Mouse (Mus musculus): ENCODE results near the gene D630023F18Rik. TPM values are rescaled to one million over a fixed set of nuclear protein-coding genes. Genes with fewer than 3 reads are reported as not detected.

Gene D630023F18Rik
- total RNA-seq, 2 experiments from 2014 or later: 7.9 to 9.9 TPM

GRCm38 (mm10) chr1:65109756-65110435, 13.1 kb downstream of the D630023F18Rik start:
- DNase-seq: no peak

DNA sequence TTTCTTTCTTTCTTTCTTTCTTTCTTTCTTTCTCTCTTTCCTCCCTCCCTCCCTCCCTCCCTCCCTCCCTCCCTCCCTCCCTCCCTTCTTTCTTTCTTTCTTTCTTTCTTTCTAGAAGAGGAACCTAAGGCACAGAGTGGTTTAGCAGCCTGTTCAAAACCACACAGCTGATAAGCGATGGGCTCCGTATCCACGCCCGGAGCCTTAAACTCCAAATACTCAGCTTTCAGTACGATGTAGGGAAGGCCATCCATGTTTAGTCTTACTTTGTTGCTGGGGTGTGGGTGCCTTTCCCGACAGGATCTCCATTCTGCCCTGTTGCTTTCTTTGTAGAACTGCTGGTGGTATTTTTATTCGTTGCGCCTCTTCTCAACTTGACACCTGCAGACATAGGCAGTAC, 13.8 kb downstream of the D630023F18Rik start:
- no peak for DNase-seq

GRCm38 (mm10) chr1:65107654-65108279, 15.2 kb downstream of the D630023F18Rik start:
- DNase-seq: no peak

DNA sequence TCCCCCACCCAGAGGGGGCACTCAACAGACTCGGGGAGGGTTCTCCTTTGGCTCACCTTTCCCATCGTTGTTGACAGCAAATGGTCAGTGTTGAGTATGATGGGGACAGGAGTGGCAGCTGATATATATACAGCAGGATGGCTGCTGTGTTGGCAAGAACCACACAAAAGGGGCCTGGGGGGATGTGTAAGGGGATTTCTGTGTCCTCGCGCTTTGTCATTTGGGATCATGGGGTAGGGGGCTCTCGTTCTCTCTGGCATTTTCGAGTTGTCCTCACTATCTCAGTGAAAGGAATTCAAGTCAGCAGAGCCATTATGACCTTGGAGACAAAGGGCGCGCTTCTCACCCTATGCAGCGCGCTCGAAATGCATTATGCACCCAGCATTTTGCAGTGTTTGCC, 19.7 kb downstream of the D630023F18Rik start, which contains the start of gene Cryga:
Gene Cryga (minus strand): TSS at position 101 of the 400 bp plus-strand sequence.
- DNase-seq: no peak

DNA sequence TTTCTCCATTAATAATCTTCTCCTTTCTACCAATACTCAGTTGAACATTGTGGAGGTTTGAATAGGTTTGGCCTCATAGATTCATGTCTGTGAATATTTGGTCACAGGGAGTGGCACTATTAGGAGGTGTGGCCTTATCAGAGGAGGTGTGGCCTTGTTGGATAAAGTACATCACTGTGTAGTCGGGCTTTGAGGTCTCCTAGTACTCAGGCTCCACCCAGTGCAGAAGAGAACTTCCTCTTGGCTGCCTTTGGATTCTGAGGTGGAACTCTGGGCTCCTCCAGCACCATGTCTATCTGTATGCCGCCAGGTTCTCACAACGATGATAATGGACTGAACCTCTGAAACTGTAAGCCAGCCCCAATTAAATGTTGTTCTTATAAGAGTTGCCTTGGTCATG, 26.1 kb downstream of the D630023F18Rik start:
- DNase-seq: no peak

- no peak for DNase-seq
Observed at GRCm38 (mm10) chr1:65091566-65091965, 31.4 kb downstream of the D630023F18Rik start.

DNA sequence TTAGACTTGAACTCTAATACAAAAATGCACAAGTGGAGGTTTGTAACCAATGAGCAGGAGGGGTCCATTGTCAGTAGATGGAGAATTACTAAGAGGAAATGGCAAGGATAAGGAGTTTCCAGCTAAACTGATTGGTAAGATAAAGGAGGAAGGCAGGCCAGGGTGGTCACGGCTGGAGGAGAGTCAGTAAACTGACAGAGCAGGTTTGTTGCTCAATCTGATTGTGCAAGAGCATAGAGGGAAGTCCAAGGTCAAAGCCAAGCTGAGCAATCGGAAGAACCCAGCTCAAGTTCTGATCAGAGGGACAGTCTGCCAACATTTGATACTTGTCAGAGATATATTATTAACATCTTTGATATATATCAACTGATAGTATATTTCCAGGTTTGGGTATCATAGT, 32.6 kb downstream of the D630023F18Rik start:
- no peak for DNase-seq

DNA sequence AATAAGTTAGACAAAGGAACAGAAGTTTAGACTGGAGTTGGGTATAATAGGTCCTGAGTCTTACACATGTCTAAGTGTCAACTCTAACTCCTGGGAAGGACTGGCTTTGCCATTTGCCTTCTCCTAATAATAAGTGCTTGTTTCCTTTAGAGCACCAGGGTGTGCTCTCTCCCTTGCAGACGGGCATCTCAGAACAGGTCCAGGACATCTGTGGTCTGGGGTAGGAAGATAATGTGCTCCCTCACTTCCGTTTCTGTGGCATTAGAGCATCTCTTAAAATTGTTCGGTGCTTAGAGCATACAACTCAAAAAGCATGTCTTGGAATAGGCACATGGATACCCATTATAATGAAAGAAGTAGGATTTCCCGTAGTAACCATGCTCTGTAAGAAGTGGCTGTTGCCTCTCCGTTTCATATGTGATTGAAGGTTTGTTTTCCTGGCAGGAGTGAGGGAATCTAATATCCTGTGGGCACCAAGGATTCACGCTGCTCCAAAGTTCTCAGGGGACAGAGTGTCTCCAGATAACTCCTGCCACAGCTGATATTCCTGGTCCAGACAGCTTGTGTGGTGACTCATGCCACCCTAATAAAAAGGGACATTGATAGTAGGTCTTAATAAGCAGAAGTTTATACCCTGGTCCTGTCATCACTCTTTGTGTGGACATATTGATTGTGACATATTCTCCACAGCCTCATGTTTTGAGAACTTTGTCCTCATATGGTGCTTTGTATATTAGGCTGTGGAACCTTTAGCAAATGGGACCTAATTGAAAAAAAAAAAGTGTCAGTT, 34.3 kb downstream of the D630023F18Rik start:
- DNase-seq: no peak

- no peak for DNase-seq
Observed at GRCm38 (mm10) chr1:65082188-65082587, 40.8 kb downstream of the D630023F18Rik start, which contains the start of gene Crygb. Gene Crygb, minus strand, starts transcription at chr1:65082288.

- no peak for DNase-seq
Observed at GRCm38 (mm10) chr1:65075607-65076006, 47.4 kb downstream of the D630023F18Rik start.

GRCm38 (mm10) chr1:65073589-65073988, 49.4 kb downstream of the D630023F18Rik start, which contains the start of gene Crygc:
Gene Crygc, minus strand, starts transcription at chr1:65073689.
- no peak for DNase-seq

DNA sequence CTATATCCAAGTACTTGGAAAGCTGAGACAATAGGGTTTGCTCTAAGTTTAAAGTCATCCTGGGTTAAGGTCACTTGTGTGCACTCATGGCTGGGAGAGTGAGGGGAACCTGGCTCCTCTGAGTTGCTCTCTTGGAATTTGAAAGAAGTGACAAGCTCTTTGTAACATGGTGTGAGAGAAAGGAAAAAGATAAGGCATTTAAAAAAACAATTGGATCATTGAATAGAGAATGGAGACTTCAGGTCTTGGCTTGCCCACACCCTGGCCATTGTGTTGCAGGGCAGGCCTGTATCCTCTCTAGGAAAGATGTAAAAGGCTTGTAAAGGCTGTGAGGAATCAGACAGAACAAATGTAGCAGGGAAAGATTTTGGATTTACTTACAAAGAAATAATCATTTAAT, 55.2 kb downstream of the D630023F18Rik start:
- no peak for DNase-seq

- DNase-seq: no peak
Observed at GRCm38 (mm10) chr1:65064201-65064600, 58.8 kb downstream of the D630023F18Rik start.

- DNase-seq: no peak
Observed at GRCm38 (mm10) chr1:65063352-65063751, 59.7 kb downstream of the D630023F18Rik start, which contains the start of gene Crygd. Gene Crygd, minus strand, starts transcription at chr1:65063452.

Other genes with a start within 250 kb of the D630023F18Rik start
- 10 to 100 TPM; 30.7 to 35.0 TPM for gene Plekhm3, start 166.4 kb downstream of the D630023F18Rik start, total RNA-seq (2021)
- not detected for gene Akr1cl, start 90.5 kb downstream of the D630023F18Rik start, total RNA-seq (2021)
- gene Cryge, start 72.1 kb downstream of the D630023F18Rik start, total RNA-seq (2021): not detected
- not detected for gene Crygd, start 59.8 kb downstream of the D630023F18Rik start, total RNA-seq (2021)
- not detected for gene Crygc, start 49.5 kb downstream of the D630023F18Rik start, total RNA-seq (2021)
- gene Crygb, start 40.9 kb downstream of the D630023F18Rik start, total RNA-seq (2021): not detected
- gene Cryga, start 19.8 kb downstream of the D630023F18Rik start, total RNA-seq (2021): 1 to 10 TPM; 1.1 to 1.8 TPM
- not detected for gene Gm28845, start 3.7 kb downstream of the D630023F18Rik start, total RNA-seq (2021)
- 10 to 100 TPM; 45.6 to 48.5 TPM for gene Idh1, start 63.3 kb upstream of the D630023F18Rik start, total RNA-seq (2021)
- 10 to 100 TPM; 41.9 to 44.0 TPM for gene Pikfyve, start 63.5 kb upstream of the D630023F18Rik start, total RNA-seq (2021)
- gene Pth2r, start 158.8 kb upstream of the D630023F18Rik start, total RNA-seq (2021): under 1 TPM; 0.17 to 0.30 TPM

Measured in layer of hippocampus, postnatal 36 days (tissue).